Mouse (Mus musculus) olfactory bulb, adult 2 months (tissue): ENCODE measurements at regions not wholly inside any gene's neighbourhood (a gene's known extent, or its start where the extent isn't known, plus 50 kb on each side); places are given as distances from the start of the nearest gene placed in this dataset.

ENCODE experiments used
- CTCF ChIP-seq: fragments of 200-500 bp; IDR thresholded peaks from 2 replicates; pipeline ENCODE4 v1.5.1; 2012; ENCODE audit warnings: low read depth, mild to moderate bottlenecking, low read length, moderate library complexity; ENCODE audit not compliant: insufficient read depth
- POLR2A ChIP-seq: fragments of 200-500 bp; IDR thresholded peaks from 2 replicates; pipeline ENCODE4 v1.6.1; 2012; ENCODE audit warnings: mild to moderate bottlenecking, low read depth, low read length, moderate library complexity; ENCODE audit not compliant: insufficient read depth

GRCm38 (mm10) chr12:112301411-112301891, 155.4 kb downstream of the Kif26a start:
- no peak for TF ChIP-seq CTCF
- TF ChIP-seq POLR2A = no peak
